Mouse (Mus musculus): ENCODE data around the gene Zbtb11. TPM values are rescaled to one million over a fixed set of nuclear protein-coding genes. Genes with fewer than 3 reads are reported as not detected.
"Not testable (repeated sequence)": the region's sequence is repeated elsewhere in the genome, so short reads cannot be mapped to it uniquely, and the experiment has no call there.

Zbtb11 gene
- total RNA-seq (2021): 10 to 100 TPM; 29.1 to 31.8 TPM

- intact Hi-C loops (cut with DNase I): loop anchor here (5.0 kb wide), 1 partner anchor 54 kb away; the partner anchor contains the start of gene Pcnp
- DNase-seq: peak; percentile 100
Measured at GRCm38 (mm10) chr16:55973431-55974255, at the start of gene Zbtb11. Zbtb11 (plus strand) TSS chr16:55973883.

- intact Hi-C loops (cut with DNase I): no loop called here
- no peak for DNase-seq
Measured at GRCm38 (mm10) chr16:55924010-55924409, 49.7 kb upstream of the Zbtb11 start.

GRCm38 (mm10) chr16:55933681-55934343 is 39.9 kb upstream of the Zbtb11 start:
- DNase-seq: peak; percentile 54
- intact Hi-C loops (cut with DNase I): no loop called here

- intact Hi-C loops (cut with DNase I): no loop called here
- DNase-seq: peak; percentile 89
Measured at GRCm38 (mm10) chr16:55934453-55935037, 39.1 kb upstream of the Zbtb11 start, which contains the start of gene Cep97. Cep97 (minus strand) TSS chr16:55934855.

- intact Hi-C loops (cut with DNase I): no loop called here
- no peak for DNase-seq
Measured at GRCm38 (mm10) chr16:55938761-55939160, 34.9 kb upstream of the Zbtb11 start.

GRCm38 (mm10) chr16:55939703-55940102 is 34.0 kb upstream of the Zbtb11 start:
- no peak for DNase-seq
- intact Hi-C loops (cut with DNase I): no loop called here

GRCm38 (mm10) chr16:55940781-55941180 is 32.9 kb upstream of the Zbtb11 start:
- no peak for DNase-seq
- intact Hi-C loops (cut with DNase I): no loop called here

GRCm38 (mm10) chr16:55947266-55947665 is 26.4 kb upstream of the Zbtb11 start:
- intact Hi-C loops (cut with DNase I): no loop called here
- DNase-seq: no peak

GRCm38 (mm10) chr16:55947876-55948410 is 25.7 kb upstream of the Zbtb11 start:
- intact Hi-C loops (cut with DNase I); DNase-seq: not testable (repeated sequence)

- intact Hi-C loops (cut with DNase I): no loop called here
- DNase-seq: no peak
Measured at GRCm38 (mm10) chr16:55948963-55949362, 24.7 kb upstream of the Zbtb11 start.

- intact Hi-C loops (cut with DNase I): no loop called here
- DNase-seq: no peak
Measured at GRCm38 (mm10) chr16:55950462-55950861, 23.2 kb upstream of the Zbtb11 start.

GRCm38 (mm10) chr16:55950946-55951678 is 22.6 kb upstream of the Zbtb11 start:
- intact Hi-C loops (cut with DNase I): no loop called here
- DNase-seq: peak; percentile 58

- intact Hi-C loops (cut with DNase I): no loop called here
Measured at GRCm38 (mm10) chr16:55951679-55952327, 21.9 kb upstream of the Zbtb11 start.

GRCm38 (mm10) chr16:55952771-55953170 is 20.9 kb upstream of the Zbtb11 start:
- intact Hi-C loops (cut with DNase I): no loop called here
- no peak for DNase-seq

More at GRCm38 (mm10) chr16:55951679-55952327, 21.9 kb upstream of the Zbtb11 start:
- DNase-seq: no peak

- intact Hi-C loops (cut with DNase I); DNase-seq: not testable (repeated sequence)
Measured at GRCm38 (mm10) chr16:55954196-55954595, 19.5 kb upstream of the Zbtb11 start.

GRCm38 (mm10) chr16:55963068-55963467 is 10.6 kb upstream of the Zbtb11 start:
- intact Hi-C loops (cut with DNase I); DNase-seq: not testable (repeated sequence)

GRCm38 (mm10) chr16:55964126-55964949 is 9.3 kb upstream of the Zbtb11 start:
- peak; percentile 17 for DNase-seq

GRCm38 (mm10) chr16:55966212-55966871 is 7.3 kb upstream of the Zbtb11 start, which contains the start of gene Rpl24:
Rpl24 (plus strand) TSS chr16:55966275.
- DNase-seq: peak; percentile 96
- intact Hi-C loops (cut with DNase I): loop anchor here (5.0 kb wide), 1 partner anchor 111 kb away; no protein-coding TSS in a partner anchor

More at GRCm38 (mm10) chr16:55964126-55964949, 9.3 kb upstream of the Zbtb11 start:
- intact Hi-C loops (cut with DNase I): no loop called here
